Mouse (Mus musculus) heart, embryonic 12.5 days (tissue): ENCODE measurements around the gene Scrn2. TPM values are rescaled to one million over a fixed set of nuclear protein-coding genes. Genes with fewer than 3 reads are reported as not detected.

Experiments
- ATAC-seq: fragments of 200-750 bp; cut with Nextera tagmentation; 2 replicates; pipeline ENCODE4 v1.8.0; 2017; ENCODE audit warnings: moderate TSS enrichment, moderate library complexity; ENCODE audit not compliant: insufficient number of reproducible peaks, low FRiP score
- H3K27ac ChIP-seq: fragments of 300-500 bp; sonication (generic); 2 replicates; pipeline ENCODE4 v1.5.1; 2016; ENCODE audit warnings: mild to moderate bottlenecking, moderate library complexity; ENCODE audit not compliant: poor library complexity, severe bottlenecking
- H3K27me3 ChIP-seq: fragments of 300-500 bp; sonication (generic); replicated peaks from 2 replicates; pipeline ENCODE4 v1.6.1; 2016; ENCODE audit warnings: mild to moderate bottlenecking, moderate library complexity
- H3K36me3 ChIP-seq: fragments of 300-500 bp; sonication (generic); 2 replicates; pipeline ENCODE4 v1.6.1; 2016; ENCODE audit warnings: mild to moderate bottlenecking, moderate library complexity
- H3K4me1 ChIP-seq: fragments of 300-500 bp; sonication (generic); replicated peaks from 2 replicates; pipeline ENCODE4 v1.6.1; 2016; ENCODE audit warnings: mild to moderate bottlenecking
- H3K4me2 ChIP-seq: fragments of 300-500 bp; sonication (generic); 2 replicates; pipeline ENCODE4 v1.6.1; 2016; ENCODE audit warnings: mild to moderate bottlenecking, moderate library complexity
- H3K4me3 ChIP-seq: fragments of 300-500 bp; sonication (generic); 2 replicates; pipeline ENCODE4 v1.5.1; 2016; ENCODE audit warnings: mild to moderate bottlenecking
- H3K9ac ChIP-seq: fragments of 300-500 bp; sonication (generic); 2 replicates; pipeline ENCODE4 v1.6.1; 2016; ENCODE audit warnings: mild to moderate bottlenecking, moderate library complexity
- H3K9me3 ChIP-seq: fragments of 300-500 bp; sonication (generic); replicated peaks from 2 replicates; pipeline ENCODE4 v1.6.1; 2016; ENCODE audit warnings: mild to moderate bottlenecking, moderate library complexity
- WGBS: fragments of 180-500 bp; shearing (Covaris S2); methylation state at CpG from one replicate; pipeline ENCODE4 v1.1.7; 2016; 5-methylcytosine and 5-hydroxymethylcytosine counted together
- polyA plus RNA-seq: library from polyadenylated mRNA; unstranded; fragments of >200 nt; fragmentation: Nextera tagmentation; extraction: Ambion mirVana; gene quantifications from 2 replicates; pipeline ENCODE4 v1.2.1, GENCODE M21; 2016

Scrn2 gene
- polyA plus RNA-seq, 1 experiment from 2014 or later, result 17.0 TPM

DNA sequence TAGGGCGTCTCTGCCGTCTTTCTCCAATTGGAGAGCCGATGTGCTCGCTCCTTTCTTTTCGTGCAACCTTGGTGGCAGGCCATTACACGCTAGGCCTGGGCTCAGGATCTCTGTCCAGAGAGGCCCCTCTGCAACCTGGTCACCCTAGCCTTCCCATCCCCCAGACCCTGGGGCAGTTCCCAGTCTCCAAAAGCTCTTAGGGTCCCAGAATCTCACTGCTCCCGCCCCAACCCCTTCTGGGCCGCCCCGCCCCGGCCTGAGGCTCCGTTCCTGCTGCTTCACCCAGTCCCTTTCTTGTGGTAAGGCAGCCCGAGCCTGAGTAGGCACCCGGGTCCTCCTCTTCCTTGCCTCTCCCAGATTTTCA lies 10.4 kb upstream of the Scrn2 start:
- no peak overlapping the region for H3K9ac ChIP-seq

DNA sequence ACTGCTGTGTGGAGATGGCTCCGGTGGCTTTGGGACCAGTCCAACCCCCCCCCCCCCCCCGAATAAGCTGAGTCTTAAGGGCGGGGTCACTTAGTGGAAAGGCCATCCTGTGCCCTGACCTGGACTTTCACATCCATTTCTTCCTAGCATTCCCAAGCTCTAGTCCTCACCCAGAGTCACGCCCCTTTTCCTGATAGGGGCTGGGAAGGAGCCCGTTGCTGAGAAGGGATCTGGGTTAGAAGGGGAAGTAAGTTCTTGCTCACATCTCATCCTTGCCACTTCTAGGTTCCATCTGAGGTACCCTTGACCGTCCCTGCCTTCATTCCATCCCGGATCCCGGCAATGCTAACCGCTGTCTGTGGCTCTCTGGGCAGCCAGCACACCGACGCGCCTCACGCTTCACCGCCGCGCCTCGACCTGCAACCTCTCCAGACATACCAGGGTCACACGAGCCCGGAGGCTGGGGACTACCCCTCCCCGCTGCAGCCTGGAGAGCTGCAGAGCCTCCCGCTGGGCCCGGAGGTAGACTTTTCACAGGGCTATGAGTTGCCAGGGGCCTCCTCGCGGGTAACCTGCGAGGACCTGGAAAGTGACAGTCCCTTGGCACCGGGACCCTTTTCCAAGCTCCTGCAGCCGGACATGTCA lies 8.5 kb upstream of the Scrn2 start:
- 0% methylated on average over 26 of the region's 27 CpGs for WGBS
- peak overlapping the region; percentile 87 for H3K4me2 ChIP-seq
- H3K27ac ChIP-seq, result no peak overlapping the region
- no peaks in the 10 kb centered on the region for H3K9me3 ChIP-seq
- peaks cover 89% of the 10 kb centered on the region for H3K27me3 ChIP-seq
- peak overlapping the region; percentile 53 for H3K4me3 ChIP-seq
- peaks cover 38% of the 10 kb centered on the region for H3K4me1 ChIP-seq
- H3K9ac ChIP-seq, result peak overlapping the region; percentile 67
- no peak for ATAC-seq
- H3K36me3 ChIP-seq, result no peaks in the 10 kb centered on the region

More for the DNA sequence above, 10.4 kb upstream of the Scrn2 start:
- H3K9me3 ChIP-seq, result no peaks in the 10 kb centered on the region
- peaks cover 96% of the 10 kb centered on the region for H3K27me3 ChIP-seq
- H3K27ac ChIP-seq, result no peak overlapping the region
- peak overlapping the region; percentile 41 for H3K4me3 ChIP-seq
- peak overlapping the region; percentile 65 for H3K4me2 ChIP-seq
- peaks cover 27% of the 10 kb centered on the region for H3K4me1 ChIP-seq
- H3K36me3 ChIP-seq, result no peaks in the 10 kb centered on the region
- WGBS, result 7% methylated on average over 13 of the region's 13 CpGs
- no peak for ATAC-seq

GRCm38 (mm10) chr11:97021873-97022484 lies 7.8 kb upstream of the Scrn2 start:
- 0 out of 2 replicates have a peak, but pooled peaks have one; percentile 24 for ATAC-seq
- under 1% methylated on average over 50 of the region's 50 CpGs for WGBS
- no peak overlapping the region for H3K27ac ChIP-seq

DNA sequence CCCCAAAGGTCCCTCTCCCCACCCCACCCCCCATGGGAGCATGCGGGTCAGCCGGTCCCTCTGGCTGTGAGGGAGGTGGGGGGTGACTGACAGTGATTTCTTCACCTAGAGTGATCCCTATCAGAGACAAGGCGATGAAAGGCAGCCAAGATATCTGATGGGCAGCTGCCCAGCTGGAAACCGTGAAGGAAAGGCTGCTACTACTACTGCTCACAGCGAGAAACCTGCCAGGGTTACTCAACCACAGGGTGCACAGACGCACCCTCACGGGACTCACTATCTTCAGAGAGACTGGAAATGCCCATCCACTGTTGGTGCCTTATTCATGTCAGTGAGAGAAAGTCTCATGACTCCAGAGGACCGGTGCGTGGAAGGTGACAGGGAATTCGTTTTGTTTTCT lies 4.8 kb upstream of the Scrn2 start:
- 17% methylated on average over 10 of the region's 10 CpGs for WGBS
- Histone ChIP-seq H3K4me1 (peaks cover 26% of the 10 kb centered on the region), H3K9me3 (no peaks in the 10 kb centered on the region), H3K36me3 (no peaks in the 10 kb centered on the region), H3K4me3 (no peak overlapping the region), H3K4me2 (0 out of 2 replicates have a peak overlapping the region, but pooled peaks have one; percentile 68), H3K9ac (no peak overlapping the region), H3K27ac (no peak overlapping the region), H3K27me3 (peaks cover 54% of the 10 kb centered on the region)
- no peak for ATAC-seq

More at GRCm38 (mm10) chr11:97021873-97022484, 7.8 kb upstream of the Scrn2 start:
- Histone ChIP-seq H3K4me2 (peak overlapping the region; percentile 87), H3K27me3 (peaks cover 82% of the 10 kb centered on the region), H3K4me1 (peaks cover 38% of the 10 kb centered on the region), H3K4me3 (peak overlapping the region; percentile 53), H3K9ac (peak overlapping the region; percentile 67), H3K9me3 (no peaks in the 10 kb centered on the region), H3K36me3 (no peaks in the 10 kb centered on the region)

- H3K36me3 ChIP-seq, result no peaks in the 10 kb centered on the region
- H3K4me1 ChIP-seq, result peaks cover 31% of the 10 kb centered on the region
- H3K9me3 ChIP-seq, result no peaks in the 10 kb centered on the region
- H3K4me2 ChIP-seq, result peak overlapping the region; percentile 68
- peak overlapping the region; percentile 61 for H3K27ac ChIP-seq
- whole genome bisulfite sequencing, result 1% methylated on average over 17 of the region's 17 CpGs
- H3K4me3 ChIP-seq, result peak overlapping the region; percentile 37
- ATAC-seq, result peak; percentile 46; the same call in 1 of the 2 replicates
- H3K9ac ChIP-seq, result peak overlapping the region; percentile 73
- peaks cover 45% of the 10 kb centered on the region for H3K27me3 ChIP-seq
These were observed 3.9 kb upstream of the Scrn2 start for GRCm38 (mm10) chr11:97025721-97026344.

- peaks cover 16% of the 10 kb centered on the region; the same call in 1 of the 2 replicates for H3K36me3 ChIP-seq
- H3K9me3 ChIP-seq, result no peaks in the 10 kb centered on the region
- no peaks in the 10 kb centered on the region for H3K27me3 ChIP-seq
- peak overlapping the region; percentile 72 for H3K9ac ChIP-seq
- peaks cover 16% of the 10 kb centered on the region for H3K4me1 ChIP-seq
- H3K27ac ChIP-seq, result no peak overlapping the region
- peak overlapping the region; percentile 71 for H3K4me3 ChIP-seq
- peak overlapping the region; percentile 86 for H3K4me2 ChIP-seq
- no peak for ATAC-seq
- 23% methylated on average over 15 of the region's 15 CpGs for WGBS
These were observed 688 bp downstream of the Scrn2 start for GRCm38 (mm10) chr11:97030426-97030825.

- 63% methylated on average over 12 of the region's 12 CpGs for WGBS
- no peak overlapping the region for H3K27ac ChIP-seq
- no peak for ATAC-seq
- H3K9ac ChIP-seq, result no peak overlapping the region
- H3K4me2 ChIP-seq, result no peak overlapping the region
- H3K4me1 ChIP-seq, result peaks cover 8% of the 10 kb centered on the region
- H3K9me3 ChIP-seq, result no peaks in the 10 kb centered on the region
- peaks cover 16% of the 10 kb centered on the region; the same call in 1 of the 2 replicates for H3K36me3 ChIP-seq
- H3K4me3 ChIP-seq, result no peak overlapping the region
- 0 out of 2 replicates have a peak, but pooled peaks cover 4% of the 10 kb centered on the region for H3K27me3 ChIP-seq
These were observed 2.2 kb downstream of the Scrn2 start for GRCm38 (mm10) chr11:97031977-97032376.

DNA sequence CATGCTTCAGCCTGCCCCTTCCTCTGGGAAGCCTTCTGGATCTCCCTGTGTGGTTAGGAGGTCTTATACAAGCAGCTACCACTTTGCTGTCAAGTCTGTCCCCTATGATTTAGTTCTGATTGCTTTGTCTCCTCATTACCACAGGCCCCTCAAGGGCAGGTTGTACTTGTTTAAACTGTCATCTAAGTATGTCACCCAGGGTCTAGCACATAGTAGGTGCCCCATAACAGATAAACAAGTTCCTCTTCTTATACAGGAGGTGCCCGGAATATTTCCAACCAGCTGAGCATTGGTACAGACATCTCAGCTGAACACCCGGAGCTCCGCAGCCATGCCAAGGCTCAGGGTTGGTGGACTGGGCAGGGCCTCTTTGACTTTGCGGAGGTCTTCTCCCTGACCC lies 2.8 kb downstream of the Scrn2 start:
- Histone ChIP-seq H3K36me3 (peaks cover 16% of the 10 kb centered on the region; the same call in 1 of the 2 replicates), H3K4me2 (no peak overlapping the region), H3K9me3 (no peaks in the 10 kb centered on the region), H3K4me1 (peaks cover 8% of the 10 kb centered on the region), H3K27me3 (0 out of 2 replicates have a peak, but pooled peaks cover 4% of the 10 kb centered on the region), H3K27ac (no peak overlapping the region), H3K4me3 (no peak overlapping the region), H3K9ac (0 out of 2 replicates have a peak overlapping the region, but pooled peaks have one; percentile 14)
- ATAC-seq, result no peak
- WGBS, result 88% methylated on average over 4 of the region's 4 CpGs

GRCm38 (mm10) chr11:97033781-97034180 lies 4.0 kb downstream of the Scrn2 start:
- no peak for ATAC-seq
- no peaks in the 10 kb centered on the region for H3K9me3 ChIP-seq
- WGBS, result 91% methylated on average over 4 of the region's 4 CpGs

GRCm38 (mm10) chr11:97036141-97036540 lies 6.4 kb downstream of the Scrn2 start:
- Histone ChIP-seq H3K9me3 (no peaks in the 10 kb centered on the region), H3K4me3 (no peak overlapping the region), H3K4me1 (peaks cover 3% of the 10 kb centered on the region; the same call in 1 of the 2 replicates), H3K36me3 (peaks cover 16% of the 10 kb centered on the region; the same call in 1 of the 2 replicates), H3K27ac (no peak overlapping the region), H3K9ac (no peak overlapping the region), H3K27me3 (0 out of 2 replicates have a peak, but pooled peaks cover 4% of the 10 kb centered on the region), H3K4me2 (no peak overlapping the region)
- no peak for ATAC-seq
- WGBS, result 73% methylated on average over 5 of the region's 5 CpGs

More at GRCm38 (mm10) chr11:97033781-97034180, 4.0 kb downstream of the Scrn2 start:
- peaks cover 16% of the 10 kb centered on the region; the same call in 1 of the 2 replicates for H3K36me3 ChIP-seq
- no peak overlapping the region for H3K4me2 ChIP-seq
- H3K27me3 ChIP-seq, result 0 out of 2 replicates have a peak, but pooled peaks cover 4% of the 10 kb centered on the region
- H3K4me3 ChIP-seq, result no peak overlapping the region
- H3K27ac ChIP-seq, result no peak overlapping the region
- no peak overlapping the region for H3K9ac ChIP-seq
- H3K4me1 ChIP-seq, result peaks cover 8% of the 10 kb centered on the region

GRCm38 (mm10) chr11:97038881-97039280 lies 9.1 kb downstream of the Scrn2 start:
- Histone ChIP-seq H3K27ac (no peak overlapping the region), H3K4me2 (no peak overlapping the region), H3K27me3 (0 out of 2 replicates have a peak, but pooled peaks cover 4% of the 10 kb centered on the region), H3K9ac (no peak overlapping the region), H3K9me3 (no peaks in the 10 kb centered on the region), H3K4me3 (no peak overlapping the region), H3K36me3 (peaks cover 6% of the 10 kb centered on the region; the same call in 1 of the 2 replicates), H3K4me1 (peaks cover 12% of the 10 kb centered on the region)
- ATAC-seq, result no peak
- WGBS, result 55% methylated on average over 7 of the region's 7 CpGs
